ENCODE assay signal across 16 mouse cellular contexts in the genomic region with DNA sequence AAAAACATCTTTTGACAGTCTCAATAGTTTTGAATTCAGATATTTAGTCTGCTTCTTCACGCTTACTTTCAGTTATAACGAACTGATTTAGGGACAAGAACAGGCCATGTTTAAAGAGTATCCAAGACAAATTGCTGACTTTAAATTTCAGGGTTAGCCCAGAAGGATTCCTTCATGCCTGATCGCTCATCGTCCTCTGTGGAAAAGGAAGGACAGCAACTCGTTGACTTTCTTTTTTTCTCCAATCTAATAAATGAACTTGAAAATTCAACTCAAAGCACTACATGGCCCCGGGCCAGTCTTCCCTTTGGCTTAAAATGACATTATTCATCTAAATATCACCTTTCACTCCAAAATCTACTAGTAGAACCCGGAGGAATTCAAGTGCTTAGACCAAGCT.
"Had no signal": no experiment of that assay in that cellular context is flagged by ENCODE, and none has a peak within 500 bp of the region (broad histone marks: within the 10 kb centered on the region; RNA-seq: fewer than 3 reads in every experiment).

No protein-coding gene starts in this region.

- ATAC-seq: intestine, postnatal 0 days; midbrain, embryonic 13.5 days; midbrain, embryonic 16.5 days had no signal

- DNase-seq: layer of hippocampus, adult 9-11 months; liver, embryonic 13.5 days; lung, adult 2 months; lung, postnatal 14 days; lung, postnatal 4 days; retina, postnatal 1 day; right cerebral cortex, postnatal 25 days; thymus, adult 18-20 months; thymus, postnatal 36 days had no signal

- H3K27me3 ChIP-seq: hindbrain, embryonic 15.5 days; liver, embryonic 13.5 days; midbrain, embryonic 13.5 days; neural tube, embryonic 13.5 days had no signal

- H3K9ac ChIP-seq: hindbrain, embryonic 15.5 days; liver, embryonic 13.5 days; midbrain, embryonic 13.5 days; neural tube, embryonic 13.5 days had no signal

- H3K36me3 ChIP-seq: hindbrain, embryonic 15.5 days; liver, embryonic 13.5 days; midbrain, embryonic 13.5 days; neural tube, embryonic 13.5 days had no signal

- H3K4me2 ChIP-seq: hindbrain, embryonic 15.5 days; liver, embryonic 13.5 days; midbrain, embryonic 13.5 days; neural tube, embryonic 13.5 days had no signal

- H3K9me3 ChIP-seq: hindbrain, embryonic 15.5 days; liver, embryonic 13.5 days; midbrain, embryonic 13.5 days; neural tube, embryonic 13.5 days had no signal

- H3K4me3 ChIP-seq: hindbrain, embryonic 15.5 days; left cerebral cortex, adult 2 months; liver, embryonic 13.5 days; midbrain, embryonic 13.5 days; myocyte; neural tube, embryonic 13.5 days had no signal

- H3K27ac ChIP-seq: hindbrain, embryonic 15.5 days; left cerebral cortex, adult 2 months; liver, embryonic 13.5 days; midbrain, embryonic 13.5 days; neural tube, embryonic 13.5 days had no signal

- H3K4me1 ChIP-seq: hindbrain, embryonic 15.5 days; liver, embryonic 13.5 days; midbrain, embryonic 13.5 days; neural tube, embryonic 13.5 days had no signal
